Mouse (Mus musculus): ENCODE measurements at regions not wholly inside any gene's neighbourhood (a gene's known extent, or its start where the extent isn't known, plus 50 kb on each side); places are given as distances from the start of the nearest gene placed in this dataset.

- no peak for DNase-seq (ENCODE audit: extremely low spot score in 1 of 2, low spot score in 1 of 2)
Measured at GRCm38 (mm10) chr16:15052389-15052923, 146.1 kb downstream of the Efcab1 start.

- peak; percentile 10 to 54 for DNase-seq (ENCODE audit: extremely low spot score in 1 of 2, low spot score in 1 of 2)
Measured at GRCm38 (mm10) chr16:15052924-15053793, 146.8 kb downstream of the Efcab1 start.

GRCm38 (mm10) chr16:15053840-15054239 lies 147.4 kb downstream of the Efcab1 start:
- DNase-seq (ENCODE audit: extremely low spot score in 1 of 2, low spot score in 1 of 2), result no peak

- DNase-seq (ENCODE audit: extremely low spot score in 1 of 2, low spot score in 1 of 2), result peak in 1 of 2 experiments; percentile 6
Measured at GRCm38 (mm10) chr16:15054306-15055001, 148.0 kb downstream of the Efcab1 start.

GRCm38 (mm10) chr16:15055697-15056096 lies 149.3 kb downstream of the Efcab1 start:
- DNase-seq (ENCODE audit: extremely low spot score in 1 of 2, low spot score in 1 of 2), result no peak

GRCm38 (mm10) chr16:15070485-15070960 lies 164.1 kb downstream of the Efcab1 start:
- no peak for DNase-seq (ENCODE audit: extremely low spot score in 1 of 2, low spot score in 1 of 2)

- peak in 1 of 2 experiments; percentile 56 for DNase-seq (ENCODE audit: extremely low spot score in 1 of 2, low spot score in 1 of 2)
Measured at GRCm38 (mm10) chr16:15074407-15074806, 168.0 kb downstream of the Efcab1 start.

GRCm38 (mm10) chr16:15083692-15084091 lies 177.3 kb downstream of the Efcab1 start:
- no peak for DNase-seq (ENCODE audit: extremely low spot score in 1 of 2, low spot score in 1 of 2)

- DNase-seq (ENCODE audit: extremely low spot score in 1 of 2, low spot score in 1 of 2), result no peak
Measured at GRCm38 (mm10) chr16:15084147-15084752, 177.8 kb downstream of the Efcab1 start.

- peak in 1 of 2 experiments; percentile 5 for DNase-seq (ENCODE audit: extremely low spot score in 1 of 2, low spot score in 1 of 2)
Measured at GRCm38 (mm10) chr16:15084753-15085728, 178.6 kb downstream of the Efcab1 start.

GRCm38 (mm10) chr16:15086556-15086955 lies 180.2 kb downstream of the Efcab1 start:
- no peak for DNase-seq (ENCODE audit: extremely low spot score in 1 of 2, low spot score in 1 of 2)

GRCm38 (mm10) chr16:15103938-15104337 lies 197.5 kb downstream of the Efcab1 start:
- DNase-seq (ENCODE audit: extremely low spot score in 1 of 2, low spot score in 1 of 2), result no peak

- DNase-seq (ENCODE audit: extremely low spot score in 1 of 2, low spot score in 1 of 2), result no peak
Measured at GRCm38 (mm10) chr16:15107234-15107633, 200.8 kb downstream of the Efcab1 start.

- no peak for DNase-seq (ENCODE audit: extremely low spot score in 1 of 2, low spot score in 1 of 2)
Measured at GRCm38 (mm10) chr16:15113131-15113530, 204.1 kb upstream of the Gm21897 start.

GRCm38 (mm10) chr16:15113989-15114556 lies 203.2 kb upstream of the Gm21897 start:
- DNase-seq (ENCODE audit: extremely low spot score in 1 of 2, low spot score in 1 of 2), result no peak

- DNase-seq (ENCODE audit: extremely low spot score in 1 of 2, low spot score in 1 of 2), result no peak
Measured at GRCm38 (mm10) chr16:15114574-15115230, 202.6 kb upstream of the Gm21897 start.

GRCm38 (mm10) chr16:15115386-15115785 lies 201.9 kb upstream of the Gm21897 start:
- DNase-seq (ENCODE audit: extremely low spot score in 1 of 2, low spot score in 1 of 2), result no peak

GRCm38 (mm10) chr16:15119799-15120198 lies 197.5 kb upstream of the Gm21897 start:
- peak in 1 of 2 experiments; percentile 6 for DNase-seq (ENCODE audit: extremely low spot score in 1 of 2, low spot score in 1 of 2)

- no peak for DNase-seq (ENCODE audit: extremely low spot score in 1 of 2, low spot score in 1 of 2)
Measured at GRCm38 (mm10) chr16:15128996-15129395, 188.3 kb upstream of the Gm21897 start.
